Mouse (Mus musculus): Measurements from ENCODE around the gene Lad1. TPM values are rescaled to one million over a fixed set of nuclear protein-coding genes. Genes with fewer than 3 reads are reported as not detected.
A peak's percentile ranks its signal among the peaks of the same experiment; 100 is the strongest.

The Lad1 gene
- total RNA-seq, 2 experiments from 2014 or later = 0.25 to 5.5 TPM

DNA sequence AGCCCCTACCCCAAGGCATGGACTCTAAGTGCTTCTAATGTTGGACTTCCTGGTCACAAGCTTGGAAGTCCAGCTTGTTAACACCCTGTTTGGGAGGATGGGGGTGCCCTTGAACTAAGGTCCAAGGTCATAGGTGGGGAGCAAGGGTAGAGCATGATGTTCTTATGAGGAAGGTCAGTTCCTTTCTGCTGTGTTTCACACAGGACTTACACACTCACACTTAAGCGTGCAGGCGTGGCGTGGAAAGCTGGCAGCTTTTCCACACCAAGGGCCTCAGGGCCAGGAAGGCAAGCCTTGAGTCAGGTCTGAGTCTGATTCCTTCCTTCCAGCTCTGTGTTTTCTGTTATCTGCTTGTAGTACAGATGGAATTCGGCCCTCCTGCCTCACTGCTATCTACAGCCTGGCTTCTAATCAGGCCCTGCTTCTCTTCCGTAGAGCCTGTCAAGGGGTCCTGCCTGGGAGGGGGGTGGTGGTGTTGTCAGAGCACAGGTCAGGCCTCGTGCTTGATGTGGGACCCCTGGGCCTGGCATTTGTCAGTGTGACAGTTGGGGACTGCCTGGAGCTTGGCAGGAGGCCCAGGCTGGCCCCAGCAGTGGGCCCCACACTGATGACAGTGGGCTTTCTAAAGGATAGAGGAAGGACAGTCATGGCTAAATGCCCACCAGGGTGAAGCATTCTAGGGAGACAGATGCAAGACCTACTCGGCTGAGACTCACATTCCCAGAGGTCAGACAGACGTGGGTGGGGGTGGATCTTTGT lies 18.0 kb upstream of the Lad1 start:
- DNase-seq (ENCODE audit: low spot score in 2 of 2) = no peak

- DNase-seq (ENCODE audit: low spot score in 2 of 2) = no peak
These were observed 10.9 kb upstream of the Lad1 start for GRCm38 (mm10) chr1:135807546-135807945.

DNA sequence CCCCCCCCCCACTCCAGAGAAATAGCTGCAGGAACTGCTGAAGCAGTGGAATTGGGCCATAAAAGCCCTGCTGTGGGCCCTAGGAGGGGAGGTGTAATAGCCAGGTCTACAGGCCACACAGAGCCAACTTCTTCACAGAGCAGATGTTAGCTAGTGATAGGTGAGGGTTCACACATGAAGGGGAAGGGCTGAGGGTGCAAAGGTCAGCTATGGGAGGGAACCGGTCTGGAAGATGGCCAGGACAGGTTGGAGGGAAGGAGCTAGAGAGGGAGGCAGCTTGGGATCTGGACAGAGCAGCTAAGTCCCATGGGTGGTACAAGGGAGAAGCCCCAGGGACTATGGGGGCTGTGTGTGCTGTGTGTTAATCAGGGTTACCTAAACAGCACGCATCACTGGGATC lies 8.2 kb upstream of the Lad1 start:
- DNase-seq (ENCODE audit: low spot score in 2 of 2) = no peak

DNA sequence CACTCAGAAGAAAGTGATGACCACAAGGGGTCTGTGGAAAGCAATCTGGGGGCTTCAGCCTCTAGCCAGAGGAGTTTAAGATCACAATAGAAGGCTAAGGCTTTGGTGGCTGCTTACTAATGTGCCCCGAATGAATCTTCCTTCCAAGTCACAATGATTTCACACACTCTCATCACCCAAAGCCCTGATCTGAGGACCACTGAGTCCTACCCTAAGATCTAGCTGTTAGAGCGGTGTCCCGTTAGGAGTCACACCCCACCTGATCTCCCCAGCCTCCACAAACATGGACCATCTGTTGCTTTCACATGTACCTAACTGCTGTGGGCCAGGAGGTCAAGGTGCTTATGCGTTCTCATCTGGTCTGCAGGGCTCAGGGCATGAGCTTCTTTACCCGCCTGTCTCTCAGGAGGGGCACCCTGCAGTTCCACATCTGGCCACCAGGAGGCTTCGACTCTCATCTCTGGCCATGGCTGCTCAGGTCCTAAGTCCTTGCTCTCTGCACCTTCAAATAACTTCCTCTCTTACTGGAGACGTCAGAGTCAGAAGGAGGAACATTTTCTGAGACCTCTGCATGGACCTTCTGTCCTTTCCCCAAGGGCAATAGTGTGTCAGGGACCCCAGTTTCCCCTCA lies 7.3 kb upstream of the Lad1 start:
- peak; percentile 46 to 73 for DNase-seq (ENCODE audit: low spot score in 2 of 2)

GRCm38 (mm10) chr1:135812205-135812604 lies 6.2 kb upstream of the Lad1 start:
- no peak for DNase-seq (ENCODE audit: low spot score in 2 of 2)

GRCm38 (mm10) chr1:135812618-135813017 lies 5.8 kb upstream of the Lad1 start:
- no peak for DNase-seq (ENCODE audit: low spot score in 2 of 2)

DNA sequence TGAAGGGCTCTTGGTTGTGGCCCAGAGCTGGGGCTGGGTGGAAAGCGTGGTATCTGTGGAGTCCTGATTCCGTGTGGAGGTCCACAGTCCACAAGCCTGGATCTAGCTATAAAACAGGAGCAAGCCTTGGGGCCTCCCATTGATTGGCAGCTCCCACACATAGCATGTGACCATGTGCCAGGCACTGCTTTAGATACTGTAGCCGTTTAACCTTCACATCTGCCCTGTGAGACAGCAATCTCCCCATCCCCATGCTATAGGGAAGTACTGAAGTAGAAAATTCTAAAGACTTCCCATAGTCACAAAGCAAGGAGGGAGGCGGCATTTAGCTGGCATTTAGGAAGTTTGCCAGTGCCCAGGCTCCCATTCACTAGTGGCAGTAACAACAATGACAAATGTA lies 5.3 kb upstream of the Lad1 start:
- no peak for DNase-seq (ENCODE audit: low spot score in 2 of 2)

DNA sequence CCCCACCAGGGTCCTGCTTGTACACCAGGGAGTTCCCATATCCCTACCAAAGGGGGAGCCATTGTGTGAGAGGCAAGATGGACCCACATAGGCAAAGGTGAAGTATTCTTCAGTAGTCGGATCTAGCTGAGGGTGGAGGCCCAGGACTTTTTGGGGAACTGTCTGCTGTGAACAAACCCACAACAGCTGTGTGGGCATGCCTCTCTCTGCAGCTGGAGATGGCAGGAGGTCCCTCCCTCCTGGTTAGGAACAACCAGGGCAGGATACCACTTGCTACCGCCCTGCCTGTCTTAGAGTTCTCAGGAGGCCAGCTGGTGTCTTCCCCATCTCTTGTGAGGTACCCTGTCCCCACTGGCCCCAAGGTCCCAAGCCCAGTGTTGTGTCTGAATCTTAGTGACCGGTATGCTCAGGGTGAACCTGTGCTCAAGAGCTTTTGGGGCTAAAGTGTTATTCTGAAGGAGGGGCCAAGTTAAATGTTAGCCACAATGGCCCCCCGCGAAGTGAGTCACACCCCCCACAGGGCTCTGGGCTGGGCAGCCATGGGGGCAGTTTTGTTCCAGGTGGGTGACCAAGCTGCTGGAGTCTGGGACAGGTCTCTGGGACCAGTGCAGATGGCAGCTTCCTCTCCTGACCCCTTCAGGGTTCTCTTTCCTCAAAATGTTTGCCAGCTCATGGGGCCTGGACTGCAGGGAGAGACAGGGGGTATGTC lies 4.6 kb upstream of the Lad1 start:
- no peak for DNase-seq (ENCODE audit: low spot score in 2 of 2)

DNA sequence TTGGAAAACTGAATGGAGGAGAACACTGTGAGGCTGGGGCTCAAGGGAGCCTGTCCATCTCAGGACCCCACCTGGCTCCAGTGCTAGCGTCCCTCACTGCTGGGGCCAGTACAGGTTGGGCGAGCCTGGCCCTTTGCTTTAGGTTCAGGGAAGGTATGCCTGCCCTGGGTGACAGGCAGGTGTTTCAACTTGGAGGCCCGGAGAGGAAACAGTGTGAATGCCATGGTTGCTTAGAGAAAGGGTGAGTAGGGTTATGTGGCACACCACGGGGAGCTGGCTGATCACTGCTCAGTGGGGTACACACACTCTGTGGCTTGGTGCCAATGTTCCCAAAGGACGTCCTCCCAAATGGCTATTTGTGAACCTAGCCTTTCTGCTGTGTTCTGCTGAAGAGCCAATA lies 3.9 kb upstream of the Lad1 start:
- DNase-seq (ENCODE audit: low spot score in 2 of 2) = no peak

DNA sequence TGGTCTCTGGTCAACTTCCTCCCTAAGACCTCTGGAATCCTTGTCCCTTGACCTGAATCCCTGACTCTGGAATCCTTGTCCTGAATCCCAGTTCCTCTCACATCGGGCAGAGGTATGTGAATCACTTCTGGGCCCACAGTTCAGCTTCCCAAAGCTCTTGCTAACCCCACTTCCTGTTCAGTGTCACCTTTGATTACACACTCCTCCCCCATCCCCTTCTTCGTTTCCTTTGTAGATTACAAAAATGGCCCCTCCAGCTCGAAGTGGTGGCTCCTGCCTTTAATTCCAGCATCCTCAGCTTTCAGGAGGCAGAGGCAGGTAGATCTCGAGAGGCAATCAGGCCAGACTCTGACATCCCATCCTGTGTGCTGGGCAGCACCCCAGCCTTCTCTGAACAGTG lies 803 bp upstream of the Lad1 start:
- DNase-seq (ENCODE audit: low spot score in 2 of 2) = no peak

- DNase-seq (ENCODE audit: low spot score in 2 of 2) = no peak
These were observed 1.7 kb downstream of the Lad1 start for GRCm38 (mm10) chr1:135820071-135820470.

- DNase-seq (ENCODE audit: low spot score in 2 of 2) = no peak
These were observed 2.5 kb downstream of the Lad1 start for GRCm38 (mm10) chr1:135820736-135821364.

- DNase-seq (ENCODE audit: low spot score in 2 of 2) = no peak
These were observed 3.4 kb downstream of the Lad1 start for GRCm38 (mm10) chr1:135821780-135822179.

GRCm38 (mm10) chr1:135828918-135829317 lies 10.5 kb downstream of the Lad1 start:
- no peak for DNase-seq (ENCODE audit: low spot score in 2 of 2)

GRCm38 (mm10) chr1:135834206-135834859 lies 15.9 kb downstream of the Lad1 start:
- DNase-seq (ENCODE audit: low spot score in 2 of 2) = no peak

DNA sequence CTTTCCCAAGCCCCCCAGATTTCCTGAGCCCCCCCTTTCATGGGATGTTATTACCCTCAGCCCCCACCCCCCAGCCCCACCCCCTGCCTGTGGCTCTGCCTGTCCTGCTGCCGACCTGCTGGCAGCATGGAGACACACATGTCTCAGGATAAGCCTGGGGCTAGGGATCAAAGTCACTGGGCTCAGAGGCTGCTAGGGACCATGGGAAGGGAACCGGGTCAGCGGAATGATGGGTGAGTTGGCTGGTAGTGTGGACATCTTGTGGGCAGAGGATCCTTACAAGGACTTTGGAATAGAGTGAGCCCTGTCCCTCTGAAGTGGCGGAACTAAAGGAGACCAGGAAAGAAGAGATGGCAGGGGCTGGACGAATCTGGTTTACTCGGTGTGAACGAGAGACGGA lies 16.6 kb downstream of the Lad1 start:
- DNase-seq (ENCODE audit: low spot score in 2 of 2) = no peak

- no peak for DNase-seq (ENCODE audit: low spot score in 2 of 2)
These were observed 17.5 kb downstream of the Lad1 start, which contains the start of gene Tnnt2 for GRCm38 (mm10) chr1:135835716-135836483. TSS of gene Tnnt2 (plus strand) at chr1:135836354.

- no peak for DNase-seq (ENCODE audit: low spot score in 2 of 2)
These were observed 20.2 kb downstream of the Lad1 start for GRCm38 (mm10) chr1:135838626-135839025.

GRCm38 (mm10) chr1:135839065-135839464 lies 20.7 kb downstream of the Lad1 start:
- DNase-seq (ENCODE audit: low spot score in 2 of 2) = no peak

DNA sequence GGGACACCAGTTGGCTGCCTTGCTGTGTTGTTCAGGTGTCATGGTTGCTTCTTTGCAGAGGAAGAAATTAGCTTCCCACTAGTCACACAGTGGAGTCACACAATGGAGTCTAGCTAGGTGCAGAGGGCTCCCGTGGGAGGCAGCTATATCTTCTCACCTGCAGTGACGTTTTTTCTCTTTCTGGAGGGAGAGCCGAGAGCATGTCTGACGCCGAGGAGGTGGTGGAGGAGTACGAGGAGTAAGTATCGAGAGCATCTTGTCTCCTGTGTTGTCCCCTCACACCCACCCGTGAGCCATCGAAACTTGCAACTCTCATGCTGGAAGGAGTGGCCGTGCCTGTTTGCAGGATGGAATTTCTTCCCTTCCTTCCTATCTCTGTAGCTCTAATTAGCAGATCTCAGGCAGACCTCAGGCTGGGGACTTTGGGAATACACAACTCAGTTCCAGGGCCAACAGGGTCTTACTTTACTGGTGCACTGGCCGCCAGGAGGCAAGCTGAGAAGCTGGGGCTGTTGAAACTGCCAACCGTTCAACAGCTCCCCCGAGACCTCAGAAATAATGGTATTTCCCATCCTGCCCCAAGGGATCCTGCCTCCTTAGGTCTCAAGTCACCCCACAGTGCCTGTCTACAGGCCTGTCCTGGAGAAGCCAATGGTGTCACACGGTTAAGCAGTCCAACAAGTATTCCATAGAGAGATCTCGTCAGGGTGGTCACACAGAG lies 22.4 kb downstream of the Lad1 start:
- DNase-seq (ENCODE audit: low spot score in 2 of 2) = no peak
